Mouse (Mus musculus): ENCODE data around the gene Dtnb. TPM values are rescaled to one million over a fixed set of nuclear protein-coding genes. Genes with fewer than 3 reads are reported as not detected.

The Dtnb gene
- polyA plus RNA-seq, 1 experiment from 2014 or later, result 28.7 TPM

DNA sequence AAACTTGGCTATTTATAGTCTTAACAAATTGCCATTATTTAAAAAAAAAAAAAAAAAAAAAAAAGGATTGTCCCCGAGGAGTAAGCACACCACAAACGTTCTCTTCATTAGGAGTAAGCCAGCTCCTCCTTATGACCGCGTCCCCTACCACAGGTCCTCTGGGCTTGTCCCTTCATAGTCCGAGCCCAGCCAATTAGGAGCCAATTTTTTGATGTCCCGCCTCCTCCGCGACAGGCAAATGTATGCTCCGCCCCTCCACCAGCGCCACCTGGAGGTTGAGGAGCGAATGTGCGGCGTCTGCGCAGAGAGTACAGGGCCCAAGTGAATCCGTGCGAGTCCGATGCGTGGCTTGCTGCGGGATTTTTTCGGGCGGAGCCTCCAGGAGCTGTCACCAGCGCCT is 219.6 kb downstream of the Dtnb start:
- peak overlapping the region; percentile 56 for H3K4me3 ChIP-seq
- H3K27me3 ChIP-seq (ENCODE audit: insufficient read depth, poor library complexity, severe bottlenecking), result 0 out of 2 replicates have a peak, but pooled peaks cover 8% of the 10 kb centered on the region
- no peaks in the 10 kb centered on the region for H3K9me3 ChIP-seq
- WGBS, result under 1% methylated on average over 22 of the region's 22 CpGs
- H3K27ac ChIP-seq, result peak overlapping the region; percentile 81
- H3K36me3 ChIP-seq, result no peaks in the 10 kb centered on the region
- H3K4me1 ChIP-seq, result peaks cover 24% of the 10 kb centered on the region
- peak; percentile 96 for DNase-seq (ENCODE audit: low spot score)

DNA sequence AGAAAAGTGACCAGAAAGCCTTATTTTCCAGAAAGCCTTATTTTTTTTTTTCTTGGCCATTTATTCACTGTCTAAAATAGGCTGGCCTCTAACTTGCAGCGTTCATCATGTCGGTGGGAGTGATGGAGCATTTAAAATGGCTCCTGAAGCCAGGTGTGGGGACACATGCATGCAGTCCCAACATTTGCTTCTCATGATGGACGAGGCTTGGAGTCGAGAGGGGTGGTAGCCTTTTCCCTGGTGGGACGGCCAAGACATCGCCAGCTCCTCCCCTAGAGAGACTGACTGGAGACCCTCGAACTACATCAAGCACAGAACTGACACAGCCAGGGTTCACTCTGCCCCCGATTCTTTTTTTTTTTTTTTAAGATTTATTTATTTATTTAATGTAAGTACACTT is 220.1 kb downstream of the Dtnb start:
- H3K9me3 ChIP-seq, result no peaks in the 10 kb centered on the region
- H3K27ac ChIP-seq, result peak overlapping the region; percentile 81
- H3K27me3 ChIP-seq (ENCODE audit: insufficient read depth, poor library complexity, severe bottlenecking), result 0 out of 2 replicates have a peak, but pooled peaks cover 8% of the 10 kb centered on the region
- WGBS, result 26% methylated on average over 8 of the region's 8 CpGs
- H3K4me1 ChIP-seq, result peaks cover 19% of the 10 kb centered on the region
- peak overlapping the region; percentile 56 for H3K4me3 ChIP-seq
- H3K36me3 ChIP-seq, result no peaks in the 10 kb centered on the region
- DNase-seq (ENCODE audit: low spot score), result no peak

DNA sequence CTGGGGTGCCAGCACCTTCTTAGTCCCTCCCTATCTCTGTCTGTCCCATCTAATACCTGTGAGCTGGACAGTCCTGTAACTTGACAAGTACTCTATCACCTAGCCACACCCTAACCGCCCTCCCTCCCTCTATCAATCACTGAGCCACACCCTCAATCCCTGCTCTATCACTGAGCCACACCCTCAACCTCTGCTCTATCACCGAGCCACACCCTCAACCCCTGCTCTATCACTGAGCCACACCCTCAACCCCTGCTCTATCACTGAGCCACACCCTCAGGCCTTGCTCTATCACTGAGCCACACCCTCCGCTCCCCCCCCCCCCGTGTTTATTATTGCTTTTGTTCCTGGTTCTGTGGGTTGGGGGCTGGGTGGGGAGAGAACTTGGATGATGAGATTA is 223.4 kb downstream of the Dtnb start:
- Histone ChIP-seq H3K27me3 (ENCODE audit: insufficient read depth, poor library complexity, severe bottlenecking) (0 out of 2 replicates have a peak, but pooled peaks cover 8% of the 10 kb centered on the region), H3K4me3 (no peak overlapping the region), H3K36me3 (no peaks in the 10 kb centered on the region), H3K4me1 (peaks cover 7% of the 10 kb centered on the region), H3K9me3 (no peaks in the 10 kb centered on the region), H3K27ac (no peak overlapping the region)
- DNase-seq (ENCODE audit: low spot score), result no peak
- 21% methylated on average over 4 of the region's 4 CpGs for WGBS

DNA sequence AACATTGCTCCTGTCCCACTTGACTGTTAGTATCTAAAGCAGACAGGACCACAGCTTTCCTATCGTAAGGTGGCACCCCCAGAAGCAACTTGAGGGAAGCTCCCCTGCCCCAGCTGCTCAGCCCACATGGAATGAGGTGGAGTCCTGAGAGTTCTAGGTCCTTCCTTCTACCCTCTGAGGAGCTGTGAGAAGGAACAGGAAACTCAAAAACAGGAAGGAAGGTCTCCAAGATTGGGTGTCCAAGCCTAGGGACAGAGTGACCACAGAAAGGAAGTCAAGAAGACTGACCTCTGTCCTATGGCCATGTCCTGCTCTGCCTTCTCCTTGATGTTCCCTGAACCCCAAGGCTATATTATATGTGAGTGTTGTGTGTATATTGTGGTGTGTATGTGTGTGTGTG is 227.4 kb downstream of the Dtnb start:
- Histone ChIP-seq H3K27ac (no peak overlapping the region), H3K27me3 (ENCODE audit: insufficient read depth, poor library complexity, severe bottlenecking) (peaks cover 13% of the 10 kb centered on the region; the same call in 1 of the 2 replicates), H3K4me3 (no peak overlapping the region), H3K36me3 (no peaks in the 10 kb centered on the region), H3K4me1 (no peaks in the 10 kb centered on the region), H3K9me3 (no peaks in the 10 kb centered on the region)
- no peak for DNase-seq (ENCODE audit: low spot score)
- 80% methylated on average over 1 of the region's 1 CpGs for WGBS

DNA sequence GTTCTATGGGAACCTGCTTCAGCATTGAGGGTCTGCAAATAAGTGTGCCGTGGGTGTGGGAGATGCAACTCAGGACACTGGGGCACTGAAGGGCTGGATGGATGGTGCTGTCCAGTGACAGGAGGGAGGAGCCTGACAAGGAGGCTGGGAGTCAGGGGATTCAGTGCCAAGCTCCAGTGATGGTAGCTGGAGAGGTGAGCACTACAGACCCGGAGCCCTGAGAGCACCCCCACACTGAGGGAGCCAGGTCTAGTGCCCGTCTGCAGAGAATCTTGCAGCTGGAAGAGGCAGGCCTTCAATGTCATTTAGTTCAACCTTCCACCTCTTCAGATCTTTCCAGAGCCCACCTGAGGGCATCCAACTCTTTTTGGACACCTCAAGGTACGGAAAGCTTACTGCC is 233.7 kb downstream of the Dtnb start, which contains the start of gene Dnmt3a:
TSS of gene Dnmt3a (plus strand) at position 156 of the 400 bp plus-strand sequence.
- Histone ChIP-seq H3K4me3 (peak within 1 kb of the TSS; percentile 89), H3K4me1 (peaks cover 41% of the 10 kb centered on the region), H3K27ac (peak within 1 kb of the TSS; percentile 97), H3K9me3 (no peaks in the 10 kb centered on the region), H3K27me3 (ENCODE audit: insufficient read depth, poor library complexity, severe bottlenecking) (peaks cover 29% of the 10 kb centered on the region; the same call in 1 of the 2 replicates), H3K36me3 (no peaks in the 10 kb centered on the region)
- WGBS, result 21% methylated on average over 4 of the region's 4 CpGs
- no peak for DNase-seq (ENCODE audit: low spot score)

DNA sequence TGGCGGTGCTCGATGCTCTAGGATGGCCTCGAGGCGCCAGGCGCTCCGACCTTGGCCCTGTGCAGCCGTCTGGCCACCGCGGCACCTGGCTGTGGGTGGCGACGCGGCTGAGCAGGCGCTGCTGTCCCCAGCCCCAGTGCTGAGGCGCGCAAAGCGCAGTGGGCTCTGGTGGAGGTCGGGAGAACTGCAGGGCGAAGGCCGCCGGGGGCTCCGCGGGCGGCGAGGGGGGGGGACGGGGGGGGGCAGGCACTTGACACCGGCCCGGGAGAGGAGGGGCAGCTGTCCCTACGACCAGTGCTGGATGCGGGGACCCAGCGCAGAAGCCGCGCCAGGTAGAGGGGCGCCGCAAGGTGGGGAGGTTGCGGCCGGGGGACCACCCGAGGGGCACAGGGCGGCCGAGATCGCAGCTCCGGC is 234.1 kb downstream of the Dtnb start:
- peak; percentile 90 for DNase-seq (ENCODE audit: low spot score)
- Histone ChIP-seq H3K27ac (peak overlapping the region; percentile 97), H3K36me3 (no peaks in the 10 kb centered on the region), H3K4me3 (peak overlapping the region; percentile 89), H3K4me1 (peaks cover 45% of the 10 kb centered on the region), H3K9me3 (no peaks in the 10 kb centered on the region), H3K27me3 (ENCODE audit: insufficient read depth, poor library complexity, severe bottlenecking) (peaks cover 29% of the 10 kb centered on the region; the same call in 1 of the 2 replicates)
- 1% methylated on average over 35 of the region's 41 CpGs for WGBS

DNA sequence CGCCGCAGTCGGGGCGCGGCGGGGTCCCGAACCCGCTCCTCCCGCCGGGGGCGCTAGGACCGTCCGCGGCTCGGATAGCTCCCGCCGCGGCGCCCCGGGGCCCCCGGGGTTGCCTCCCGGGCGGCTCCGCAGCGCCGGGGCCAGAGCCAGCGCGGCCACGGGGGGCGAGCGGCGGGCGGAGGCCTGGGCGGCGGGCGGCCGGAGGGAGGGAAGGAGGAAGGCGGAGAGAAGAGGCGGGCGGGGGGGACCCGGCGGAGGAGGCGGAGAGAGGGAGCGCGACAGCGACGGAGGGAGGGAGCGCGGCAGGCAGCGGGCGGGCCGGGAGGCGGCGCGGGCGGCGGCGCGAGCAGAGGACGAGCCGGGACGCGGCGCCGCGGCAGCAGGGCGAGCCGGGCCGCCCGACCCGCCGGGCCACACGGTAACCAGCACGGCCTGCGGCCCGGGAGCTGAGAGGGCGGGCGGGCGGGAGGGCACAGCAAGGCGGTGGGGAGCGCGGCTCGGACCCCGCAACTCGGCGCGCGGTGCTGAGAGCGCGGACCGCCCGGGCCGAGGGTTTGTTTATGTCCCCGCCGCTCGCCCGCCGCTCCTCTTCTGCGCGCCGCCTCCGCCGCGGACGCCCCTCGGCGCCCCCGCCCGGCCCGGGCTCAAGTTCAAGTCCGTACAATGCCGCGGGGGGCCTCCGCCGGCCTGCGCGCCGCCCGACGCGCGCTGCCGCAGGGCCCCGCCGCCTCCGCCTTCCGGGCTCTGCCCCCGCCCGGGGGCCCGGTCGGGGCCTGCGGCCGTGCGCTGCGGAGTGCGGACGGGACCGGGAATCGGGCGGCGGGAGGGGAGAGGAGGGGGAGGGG is 234.7 kb downstream of the Dtnb start:
- no peak for DNase-seq (ENCODE audit: low spot score)
- peak overlapping the region; percentile 97 for H3K27ac ChIP-seq
- 1% methylated on average over 121 of the region's 141 CpGs for WGBS
- no peaks in the 10 kb centered on the region for H3K9me3 ChIP-seq
- H3K27me3 ChIP-seq (ENCODE audit: insufficient read depth, poor library complexity, severe bottlenecking), result peaks cover 29% of the 10 kb centered on the region; the same call in 1 of the 2 replicates
- peak overlapping the region; percentile 89 for H3K4me3 ChIP-seq
- H3K4me1 ChIP-seq, result peaks cover 51% of the 10 kb centered on the region
- H3K36me3 ChIP-seq, result no peaks in the 10 kb centered on the region

DNA sequence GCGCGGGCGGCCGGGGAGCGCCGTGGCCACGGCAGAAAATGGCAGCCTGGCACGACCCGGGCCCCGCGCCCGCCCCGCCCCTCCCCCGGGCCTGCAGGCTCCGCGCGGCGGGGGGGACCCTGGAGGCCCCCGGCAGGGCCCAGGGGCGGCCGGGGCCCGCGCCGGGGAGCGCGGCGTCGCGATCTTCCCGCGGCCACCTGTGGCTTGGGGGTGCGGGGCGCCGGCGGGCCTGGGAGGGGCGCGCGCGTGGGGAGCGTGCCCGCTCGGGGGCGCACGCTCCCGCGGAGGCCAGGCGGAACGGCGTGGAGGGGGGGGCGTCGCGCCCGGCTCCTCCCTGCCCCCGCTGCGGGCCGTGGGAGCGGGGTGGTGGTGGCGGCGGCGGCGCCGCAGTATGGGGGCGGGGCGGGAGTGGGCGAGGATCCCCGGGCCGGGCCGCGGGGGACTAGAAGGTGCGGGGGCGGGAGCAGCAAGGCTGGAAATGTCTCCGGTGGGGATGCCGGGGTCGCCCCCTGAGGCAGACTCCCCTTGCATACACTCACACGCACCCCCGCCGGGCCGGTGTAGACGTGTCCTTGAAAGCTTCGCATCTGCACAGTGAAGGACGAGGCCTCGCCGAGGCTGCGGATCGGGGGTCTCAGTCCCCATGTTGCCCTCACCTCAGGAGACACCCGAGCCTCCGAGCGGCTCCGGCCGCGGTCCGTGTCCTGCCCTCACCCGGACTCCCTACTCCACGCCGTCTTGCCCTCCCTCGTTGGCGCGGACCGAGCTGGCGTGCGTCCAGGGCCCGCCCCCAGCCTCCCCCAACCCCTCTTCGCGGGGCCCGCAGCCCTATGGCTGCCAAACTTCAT is 235.6 kb downstream of the Dtnb start:
- H3K4me1 ChIP-seq, result peaks cover 60% of the 10 kb centered on the region
- 0% methylated on average over 62 of the region's 105 CpGs for WGBS
- H3K36me3 ChIP-seq, result no peaks in the 10 kb centered on the region
- H3K27me3 ChIP-seq (ENCODE audit: insufficient read depth, poor library complexity, severe bottlenecking), result peaks cover 26% of the 10 kb centered on the region; the same call in 1 of the 2 replicates
- DNase-seq (ENCODE audit: low spot score), result no peak
- H3K4me3 ChIP-seq, result peak overlapping the region; percentile 89
- H3K9me3 ChIP-seq, result no peaks in the 10 kb centered on the region
- peak overlapping the region; percentile 97 for H3K27ac ChIP-seq

DNA sequence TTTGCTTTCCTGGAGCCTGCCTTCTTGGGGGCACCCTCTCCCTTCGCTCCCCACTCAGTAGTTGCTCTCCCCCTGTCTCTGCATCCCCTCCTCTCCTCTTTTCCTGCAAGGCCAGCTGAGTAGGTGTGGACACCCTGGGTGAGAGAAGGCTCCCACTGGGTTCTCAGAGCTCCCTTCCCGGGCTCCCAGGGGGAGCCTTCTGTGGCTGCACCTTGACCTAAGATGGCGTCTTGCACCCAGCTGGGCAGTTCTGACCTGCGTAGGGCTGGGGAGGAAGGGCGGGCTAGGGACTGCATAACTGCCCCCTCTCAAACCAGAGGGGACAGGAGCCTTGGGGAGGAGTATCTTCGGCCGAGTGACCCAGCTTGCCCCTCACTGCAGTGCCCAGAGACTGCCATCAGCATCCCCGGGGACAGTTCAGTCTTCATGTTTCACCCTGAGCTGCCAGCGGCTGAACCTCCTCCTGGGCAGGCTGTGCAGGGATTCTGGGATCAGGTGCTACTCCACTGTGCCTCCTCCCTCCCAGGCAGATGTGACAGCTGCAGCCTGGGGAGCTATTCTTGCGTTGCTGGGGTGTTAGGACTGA is 236.3 kb downstream of the Dtnb start:
- peaks cover 64% of the 10 kb centered on the region for H3K4me1 ChIP-seq

DNA sequence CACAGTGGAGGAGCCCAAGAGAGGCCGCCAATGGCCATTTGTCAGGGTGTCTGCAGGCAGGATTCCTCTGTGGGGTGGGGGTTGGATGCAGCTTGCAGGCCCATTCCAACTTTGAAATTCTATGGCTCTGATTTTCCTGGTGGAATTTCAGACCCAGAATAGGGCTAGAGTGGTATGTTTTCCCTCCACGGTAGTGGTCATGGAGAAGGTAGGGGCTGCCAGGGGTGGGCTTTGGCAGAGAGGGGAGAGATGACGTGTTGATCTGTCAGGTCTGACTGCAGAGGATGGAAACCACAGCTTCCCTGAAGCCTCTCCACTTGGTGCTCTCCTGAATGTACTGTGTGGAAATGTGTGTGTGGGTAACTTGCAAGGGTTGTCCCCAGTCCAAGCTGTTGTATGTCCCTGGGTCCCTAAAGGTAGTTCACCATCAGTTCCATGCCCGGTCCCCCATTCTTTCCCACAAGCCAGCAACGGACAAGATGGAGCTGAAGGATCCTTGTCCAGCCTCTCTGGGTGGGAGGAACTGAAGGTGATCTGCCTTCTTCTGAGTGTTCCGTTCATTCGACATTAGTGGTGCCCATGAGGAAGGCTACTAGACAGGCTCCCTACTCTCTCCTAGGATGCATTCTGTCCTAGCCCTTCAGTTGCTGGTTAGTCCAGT is 237.5 kb downstream of the Dtnb start:
- Histone ChIP-seq H3K36me3 (no peaks in the 10 kb centered on the region), H3K4me3 (0 out of 2 replicates have a peak overlapping the region, but pooled peaks have one; percentile 89), H3K4me1 (peaks cover 64% of the 10 kb centered on the region), H3K27me3 (ENCODE audit: insufficient read depth, poor library complexity, severe bottlenecking) (peaks cover 15% of the 10 kb centered on the region; the same call in 1 of the 2 replicates), H3K9me3 (no peaks in the 10 kb centered on the region), H3K27ac (no peak overlapping the region; the same call in 1 of the 2 replicates)
- no peak for DNase-seq (ENCODE audit: low spot score)
- WGBS, result 59% methylated on average over 7 of the region's 7 CpGs

More for the DNA sequence above, 236.3 kb downstream of the Dtnb start:
- no peak for DNase-seq (ENCODE audit: low spot score)
- peak overlapping the region; percentile 97 for H3K27ac ChIP-seq
- H3K4me3 ChIP-seq, result peak overlapping the region; percentile 89
- no peaks in the 10 kb centered on the region for H3K36me3 ChIP-seq
- 3% methylated on average over 10 of the region's 10 CpGs for WGBS
- no peaks in the 10 kb centered on the region for H3K9me3 ChIP-seq
- H3K27me3 ChIP-seq (ENCODE audit: insufficient read depth, poor library complexity, severe bottlenecking), result peaks cover 25% of the 10 kb centered on the region; the same call in 1 of the 2 replicates

DNA sequence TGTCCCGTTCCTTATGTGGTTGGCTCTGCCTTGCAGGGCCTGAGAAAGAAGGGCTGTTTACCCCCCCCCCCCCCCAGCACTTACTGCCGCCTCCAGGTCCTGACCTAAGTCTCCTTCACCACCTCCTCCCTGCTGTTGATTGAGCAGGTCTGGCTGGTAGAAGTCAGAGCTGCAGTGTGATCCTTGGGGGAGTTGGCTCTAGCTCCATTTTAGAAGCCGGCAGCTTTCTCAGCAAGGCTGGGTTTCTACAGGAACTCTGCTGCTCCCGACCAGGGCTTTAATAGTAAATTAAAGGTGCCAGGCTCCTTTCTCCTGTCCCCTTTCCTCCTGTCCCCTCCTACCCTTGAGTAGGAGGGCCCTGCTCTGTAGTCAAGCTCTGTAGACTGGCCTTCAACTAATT is 238.3 kb downstream of the Dtnb start:
- DNase-seq (ENCODE audit: low spot score), result no peak
- Histone ChIP-seq H3K4me1 (peaks cover 71% of the 10 kb centered on the region), H3K27me3 (ENCODE audit: insufficient read depth, poor library complexity, severe bottlenecking) (peaks cover 9% of the 10 kb centered on the region; the same call in 1 of the 2 replicates), H3K36me3 (no peaks in the 10 kb centered on the region), H3K9me3 (no peaks in the 10 kb centered on the region), H3K4me3 (0 out of 2 replicates have a peak overlapping the region, but pooled peaks have one; percentile 4), H3K27ac (no peak overlapping the region)
- WGBS, result 17% methylated on average over 4 of the region's 4 CpGs

DNA sequence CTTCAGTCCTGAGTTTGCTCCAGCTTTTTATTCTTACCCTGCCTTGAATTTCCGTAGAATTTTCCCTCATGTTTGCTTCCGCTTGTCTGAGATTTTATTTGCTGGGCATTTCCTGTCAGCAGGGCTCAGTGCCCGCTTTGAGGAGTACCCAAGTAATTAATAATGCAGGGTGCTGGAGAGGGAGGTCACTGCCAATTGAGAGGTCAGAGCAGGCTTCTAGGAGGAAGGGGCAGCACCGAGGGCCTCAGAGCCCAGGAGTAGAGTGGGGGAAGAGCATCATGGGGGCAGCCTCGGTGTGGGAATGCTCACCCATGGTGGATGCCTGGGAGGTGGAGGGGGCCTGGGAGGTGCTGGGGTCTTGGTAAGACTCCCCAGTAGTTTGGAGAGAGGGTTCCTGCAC is 239.4 kb downstream of the Dtnb start:
- no peak for DNase-seq (ENCODE audit: low spot score)
- Histone ChIP-seq H3K4me1 (peaks cover 64% of the 10 kb centered on the region), H3K27me3 (ENCODE audit: insufficient read depth, poor library complexity, severe bottlenecking) (no peaks in the 10 kb centered on the region), H3K4me3 (no peak overlapping the region), H3K9me3 (no peaks in the 10 kb centered on the region), H3K36me3 (no peaks in the 10 kb centered on the region), H3K27ac (peak overlapping the region; percentile 59; the same call in 1 of the 2 replicates)
- 45% methylated on average over 5 of the region's 5 CpGs for WGBS

Data from heart, embryonic 10.5 days (tissue).